Mouse (Mus musculus) right cerebral cortex, postnatal 25 days (tissue): ENCODE results near the gene Slc30a3.
"Not testable (repeated sequence)": the region's sequence is repeated elsewhere in the genome, so short reads cannot be mapped to it uniquely, and the experiment has no call there.

Experiments used
- DNase-seq: peaks from one replicate; pipeline ENCODE4 v3.0.0; 2022

The Slc30a3 gene

DNA sequence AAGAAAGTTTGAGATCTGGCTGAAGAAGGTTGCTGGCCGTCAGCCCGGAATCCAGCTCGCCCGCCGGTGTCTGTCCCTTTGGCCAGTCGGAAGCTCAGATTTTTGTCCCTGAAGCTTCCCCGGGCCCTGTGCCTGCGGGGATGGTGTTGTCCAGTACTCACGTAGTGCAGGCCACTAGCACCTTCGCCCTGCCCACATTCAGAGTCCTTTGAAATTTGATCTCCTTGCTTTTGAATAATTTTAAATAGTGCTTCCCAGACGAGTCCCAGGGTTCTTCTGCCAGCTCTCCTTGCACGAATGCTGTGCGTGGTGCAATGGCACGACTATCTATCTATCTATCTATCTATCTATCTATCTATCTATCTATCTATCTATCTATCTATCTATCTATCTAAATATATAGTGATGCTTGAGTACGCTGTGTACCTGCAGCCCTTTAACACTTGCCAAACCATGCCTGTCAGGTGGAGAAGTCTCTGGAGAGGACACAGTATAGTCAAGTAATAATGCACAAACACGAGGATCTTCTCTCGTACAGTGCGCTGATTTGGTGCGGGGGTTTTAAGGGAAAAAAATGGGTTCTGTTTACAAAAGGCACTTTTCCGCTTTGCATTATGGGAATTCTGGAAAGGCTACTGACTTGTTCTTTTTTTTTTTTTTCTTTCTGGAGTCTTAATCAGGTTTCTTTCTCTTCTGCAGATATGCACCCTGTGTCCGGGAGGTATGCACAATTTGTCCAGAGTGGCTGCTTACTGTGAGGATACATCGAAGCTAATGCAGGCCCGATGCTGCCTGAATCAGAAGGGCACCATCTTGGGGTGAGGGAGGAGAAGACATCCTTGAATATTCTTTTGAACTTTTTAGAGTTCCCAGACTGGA lies 59.0 kb downstream of the Slc30a3 start, which contains the start of gene Slc5a6:
Slc5a6 (minus strand) TSS at position 162 of the 879 bp plus-strand sequence.
- peak; percentile 33 for DNase-seq

DNA sequence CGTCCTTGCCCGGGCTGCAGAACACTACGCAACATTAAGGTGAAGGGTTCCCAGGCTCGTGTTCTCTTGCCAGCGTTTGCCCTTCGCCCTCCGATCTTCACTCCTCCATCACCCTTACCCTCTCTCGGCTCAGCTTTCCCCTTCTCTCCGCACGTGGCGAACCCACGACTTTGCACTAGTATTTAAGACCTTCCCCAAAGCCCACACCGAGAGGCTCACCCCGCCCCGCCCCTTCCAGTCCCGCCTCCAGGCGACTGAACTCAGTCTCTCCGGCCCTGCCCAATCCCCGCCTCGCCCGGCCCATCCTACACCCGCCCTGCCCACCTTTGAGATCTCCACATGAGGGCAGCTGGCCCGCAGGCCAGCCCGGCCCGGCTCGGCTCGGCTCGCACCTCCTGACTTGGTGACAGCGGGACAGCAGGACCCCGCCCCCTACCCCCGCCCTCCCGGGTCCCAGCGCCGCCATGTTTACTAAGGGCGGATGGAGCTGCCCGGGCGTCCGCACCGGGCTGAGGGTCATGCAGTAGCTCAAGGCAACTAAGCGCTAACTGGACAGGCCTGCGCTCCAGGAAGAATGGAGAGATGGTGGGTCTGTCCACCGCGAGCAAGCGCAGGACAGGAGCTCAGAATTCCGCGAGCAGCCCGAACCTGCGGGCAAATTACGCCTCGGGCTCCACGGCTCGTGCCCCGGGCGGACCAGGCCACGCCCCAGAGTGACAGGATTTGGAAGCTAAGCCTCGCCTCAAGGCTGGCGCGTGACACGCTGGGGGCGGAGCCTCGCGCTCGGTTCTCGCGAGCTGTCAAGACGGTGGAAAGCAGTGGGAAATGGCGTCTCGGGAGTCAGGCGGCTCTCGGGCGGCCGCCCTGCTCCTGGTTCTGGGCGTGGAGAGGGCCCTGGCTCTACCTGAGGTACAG lies 59.9 kb downstream of the Slc30a3 start, which contains the start of gene Atraid:
Atraid (plus strand) TSS at position 465 of the 915 bp plus-strand sequence.
- DNase-seq, result peak; percentile 98

DNA sequence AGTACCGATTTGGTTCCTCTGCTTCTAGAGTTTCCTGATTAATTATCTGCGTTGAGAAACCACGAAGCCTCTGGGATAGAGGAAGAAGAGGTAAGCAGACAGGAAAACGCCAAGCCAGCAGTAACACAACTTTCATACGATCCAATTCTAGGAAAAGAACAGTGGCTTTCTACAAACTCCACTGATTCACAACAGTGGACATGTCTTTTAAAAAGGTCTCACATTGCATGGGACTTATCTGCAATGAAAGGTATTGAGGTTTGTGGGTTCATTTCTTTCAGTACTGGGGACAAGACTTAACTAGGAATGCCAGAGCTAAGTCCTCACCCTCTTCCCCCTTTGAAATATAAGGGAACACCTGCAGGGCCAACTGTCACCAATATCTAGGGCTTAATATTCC lies 61.0 kb downstream of the Slc30a3 start:
- DNase-seq, result no peak

GRCm38 (mm10) chr5:31046416-31046815 lies 61.6 kb downstream of the Slc30a3 start:
- DNase-seq, result no peak

DNA sequence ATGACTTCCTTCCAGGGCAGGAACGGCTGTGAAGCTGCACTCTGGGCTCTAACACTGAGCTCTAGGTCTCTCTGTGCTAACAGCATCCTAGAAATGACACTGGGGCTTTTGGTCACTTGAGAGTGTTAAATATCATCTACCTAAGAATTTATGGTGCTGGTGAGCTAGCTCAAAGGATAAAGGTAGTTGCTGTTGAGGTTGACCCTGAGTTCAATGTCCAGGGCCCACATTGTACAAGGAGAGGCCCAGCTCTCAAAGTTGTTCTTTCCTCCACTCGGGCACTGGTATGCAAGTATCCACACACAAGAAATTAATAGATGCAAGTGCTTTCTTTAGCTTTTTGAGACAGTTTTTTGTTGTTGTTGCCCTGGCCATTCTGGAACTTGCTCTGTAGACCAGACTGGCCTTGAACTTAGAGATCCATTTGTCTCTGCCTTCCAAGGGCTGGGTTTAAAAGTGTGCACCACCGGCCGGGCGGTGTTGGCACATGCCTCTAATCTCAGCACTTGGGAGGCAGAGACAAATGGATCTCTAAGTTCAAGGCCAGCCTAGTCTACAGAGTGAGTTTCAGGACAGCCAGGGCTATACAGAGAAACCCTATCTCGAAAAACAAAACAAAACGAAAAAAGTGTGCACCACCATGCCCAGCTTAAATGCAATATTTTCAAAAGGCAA lies 69.7 kb downstream of the Slc30a3 start:
- DNase-seq, result no peak

- DNase-seq, result not testable (repeated sequence)
Observed at GRCm38 (mm10) chr5:31036556-31036955, 71.5 kb downstream of the Slc30a3 start.
